Mouse (Mus musculus): ENCODE data around the gene Sgpl1. TPM values are rescaled to one million over a fixed set of nuclear protein-coding genes. Genes with fewer than 3 reads are reported as not detected.

Sgpl1 gene
- polyA plus RNA-seq, 1 experiment from 2014 or later: 68.3 TPM

GRCm38 (mm10) chr10:61174711-61175441, 27.4 kb upstream of the Sgpl1 start:
- Histone ChIP-seq H3K4me3 (no peak overlapping the region), H3K9me3 (no peaks in the 10 kb centered on the region), H3K4me2 (no peak overlapping the region), H3K27ac (no peak overlapping the region), H3K27me3 (peaks cover 16% of the 10 kb centered on the region), H3K4me1 (peaks cover 9% of the 10 kb centered on the region), H3K9ac (no peak overlapping the region), H3K36me3 (no peaks in the 10 kb centered on the region)
- WGBS: 31% methylated on average over 11 of the region's 13 CpGs
- ATAC-seq (ENCODE audit: insufficient number of reproducible peaks, low FRiP score, low TSS enrichment, low read depth): no peak

GRCm38 (mm10) chr10:61172496-61172895, 25.0 kb upstream of the Sgpl1 start:
- H3K27ac ChIP-seq: no peak overlapping the region
- H3K4me2 ChIP-seq: no peak overlapping the region
- H3K36me3 ChIP-seq: no peaks in the 10 kb centered on the region
- 82% methylated on average over 4 of the region's 4 CpGs for WGBS
- H3K9me3 ChIP-seq: no peaks in the 10 kb centered on the region
- H3K4me3 ChIP-seq: no peak overlapping the region
- peaks cover 9% of the 10 kb centered on the region for H3K4me1 ChIP-seq
- H3K27me3 ChIP-seq: peaks cover 16% of the 10 kb centered on the region
- H3K9ac ChIP-seq: no peak overlapping the region
- ATAC-seq (ENCODE audit: insufficient number of reproducible peaks, low FRiP score, low TSS enrichment, low read depth): no peak

GRCm38 (mm10) chr10:61171654-61172053, 24.2 kb upstream of the Sgpl1 start, which contains the start of gene Tbata:
Tbata (plus strand) TSS chr10:61171954.
- H3K4me3 ChIP-seq: no peak within 1 kb of the TSS
- H3K27me3 ChIP-seq: peaks cover 14% of the 10 kb centered on the region
- no peaks in the 10 kb centered on the region for H3K9me3 ChIP-seq
- H3K36me3 ChIP-seq: no peaks in the 10 kb centered on the region
- H3K4me2 ChIP-seq: no peak within 1 kb of the TSS
- H3K27ac ChIP-seq: no peak within 1 kb of the TSS
- H3K4me1 ChIP-seq: peaks cover 9% of the 10 kb centered on the region
- H3K9ac ChIP-seq: no peak within 1 kb of the TSS
- 60% methylated on average over 3 of the region's 3 CpGs for WGBS
- no peak for ATAC-seq (ENCODE audit: insufficient number of reproducible peaks, low FRiP score, low TSS enrichment, low read depth)

GRCm38 (mm10) chr10:61168393-61168792, 20.9 kb upstream of the Sgpl1 start:
- H3K4me3 ChIP-seq: no peak overlapping the region
- no peaks in the 10 kb centered on the region for H3K27me3 ChIP-seq
- H3K36me3 ChIP-seq: no peaks in the 10 kb centered on the region
- H3K9me3 ChIP-seq: no peaks in the 10 kb centered on the region
- WGBS: 51% methylated on average over 2 of the region's 2 CpGs
- no peak overlapping the region for H3K9ac ChIP-seq
- H3K27ac ChIP-seq: no peak overlapping the region
- no peaks in the 10 kb centered on the region for H3K4me1 ChIP-seq
- ATAC-seq (ENCODE audit: insufficient number of reproducible peaks, low FRiP score, low TSS enrichment, low read depth): no peak
- no peak overlapping the region for H3K4me2 ChIP-seq

GRCm38 (mm10) chr10:61167333-61168096, 20.0 kb upstream of the Sgpl1 start:
- no peak overlapping the region for H3K4me2 ChIP-seq
- no peak overlapping the region for H3K9ac ChIP-seq
- no peaks in the 10 kb centered on the region for H3K9me3 ChIP-seq
- H3K27ac ChIP-seq: no peak overlapping the region
- H3K4me3 ChIP-seq: no peak overlapping the region
- no peaks in the 10 kb centered on the region for H3K36me3 ChIP-seq
- 43% methylated on average over 9 of the region's 9 CpGs for WGBS
- no peaks in the 10 kb centered on the region for H3K4me1 ChIP-seq
- H3K27me3 ChIP-seq: no peaks in the 10 kb centered on the region
- ATAC-seq (ENCODE audit: insufficient number of reproducible peaks, low FRiP score, low TSS enrichment, low read depth): no peak

GRCm38 (mm10) chr10:61162366-61162765, 14.9 kb upstream of the Sgpl1 start:
- H3K4me2 ChIP-seq: no peak overlapping the region
- no peak overlapping the region for H3K4me3 ChIP-seq
- H3K9me3 ChIP-seq: no peaks in the 10 kb centered on the region
- H3K27ac ChIP-seq: no peak overlapping the region
- no peaks in the 10 kb centered on the region for H3K4me1 ChIP-seq
- 61% methylated on average over 3 of the region's 3 CpGs for WGBS
- H3K36me3 ChIP-seq: no peaks in the 10 kb centered on the region
- ATAC-seq (ENCODE audit: insufficient number of reproducible peaks, low FRiP score, low TSS enrichment, low read depth): no peak
- H3K27me3 ChIP-seq: no peaks in the 10 kb centered on the region
- no peak overlapping the region for H3K9ac ChIP-seq

GRCm38 (mm10) chr10:61160671-61161070, 13.2 kb upstream of the Sgpl1 start:
- no peaks in the 10 kb centered on the region for H3K9me3 ChIP-seq
- ATAC-seq (ENCODE audit: insufficient number of reproducible peaks, low FRiP score, low TSS enrichment, low read depth): no peak
- H3K36me3 ChIP-seq: no peaks in the 10 kb centered on the region
- H3K9ac ChIP-seq: no peak overlapping the region
- no peaks in the 10 kb centered on the region for H3K27me3 ChIP-seq
- no peak overlapping the region for H3K4me3 ChIP-seq
- no peak overlapping the region for H3K4me2 ChIP-seq
- H3K4me1 ChIP-seq: no peaks in the 10 kb centered on the region
- no peak overlapping the region for H3K27ac ChIP-seq
- WGBS: 77% methylated on average over 4 of the region's 4 CpGs

- 76% methylated on average over 7 of the region's 7 CpGs for WGBS
- no peaks in the 10 kb centered on the region for H3K4me1 ChIP-seq
- no peak overlapping the region for H3K27ac ChIP-seq
- H3K9me3 ChIP-seq: no peaks in the 10 kb centered on the region
- H3K36me3 ChIP-seq: no peaks in the 10 kb centered on the region
- no peak overlapping the region for H3K4me3 ChIP-seq
- H3K9ac ChIP-seq: no peak overlapping the region
- no peak for ATAC-seq (ENCODE audit: insufficient number of reproducible peaks, low FRiP score, low TSS enrichment, low read depth)
- no peak overlapping the region for H3K4me2 ChIP-seq
- H3K27me3 ChIP-seq: no peaks in the 10 kb centered on the region
These were observed 12.6 kb upstream of the Sgpl1 start for GRCm38 (mm10) chr10:61160089-61160488.

GRCm38 (mm10) chr10:61158594-61158993, 11.1 kb upstream of the Sgpl1 start:
- H3K9me3 ChIP-seq: no peaks in the 10 kb centered on the region
- no peaks in the 10 kb centered on the region for H3K27me3 ChIP-seq
- no peak overlapping the region for H3K27ac ChIP-seq
- H3K4me3 ChIP-seq: no peak overlapping the region
- H3K4me2 ChIP-seq: no peak overlapping the region
- ATAC-seq (ENCODE audit: insufficient number of reproducible peaks, low FRiP score, low TSS enrichment, low read depth): no peak
- 75% methylated on average over 3 of the region's 3 CpGs for WGBS
- H3K4me1 ChIP-seq: no peaks in the 10 kb centered on the region
- no peaks in the 10 kb centered on the region for H3K36me3 ChIP-seq
- no peak overlapping the region for H3K9ac ChIP-seq

- Histone ChIP-seq H3K4me1 (no peaks in the 10 kb centered on the region), H3K27me3 (no peaks in the 10 kb centered on the region), H3K4me2 (no peak overlapping the region), H3K4me3 (no peak overlapping the region), H3K36me3 (no peaks in the 10 kb centered on the region), H3K9me3 (no peaks in the 10 kb centered on the region), H3K27ac (no peak overlapping the region), H3K9ac (no peak overlapping the region)
- no peak for ATAC-seq (ENCODE audit: insufficient number of reproducible peaks, low FRiP score, low TSS enrichment, low read depth)
- WGBS: 82% methylated on average over 2 of the region's 2 CpGs
These were observed 8.9 kb upstream of the Sgpl1 start for GRCm38 (mm10) chr10:61156453-61156852.

- Histone ChIP-seq H3K27me3 (no peaks in the 10 kb centered on the region), H3K4me2 (no peak overlapping the region), H3K9ac (no peak overlapping the region), H3K27ac (no peak overlapping the region), H3K4me1 (peaks cover under 1% of the 10 kb centered on the region; the same call in 1 of the 2 replicates), H3K36me3 (no peaks in the 10 kb centered on the region), H3K9me3 (no peaks in the 10 kb centered on the region), H3K4me3 (no peak overlapping the region)
- ATAC-seq (ENCODE audit: insufficient number of reproducible peaks, low FRiP score, low TSS enrichment, low read depth): no peak
- WGBS: 77% methylated on average over 3 of the region's 3 CpGs
These were observed 8.1 kb upstream of the Sgpl1 start for GRCm38 (mm10) chr10:61155611-61156010.

GRCm38 (mm10) chr10:61152131-61152530, 4.6 kb upstream of the Sgpl1 start:
- ATAC-seq (ENCODE audit: insufficient number of reproducible peaks, low FRiP score, low TSS enrichment, low read depth): no peak
- H3K9me3 ChIP-seq: no peaks in the 10 kb centered on the region
- H3K4me3 ChIP-seq: no peak overlapping the region
- no peak overlapping the region for H3K9ac ChIP-seq
- no peaks in the 10 kb centered on the region for H3K36me3 ChIP-seq
- no peak overlapping the region for H3K27ac ChIP-seq
- no peak overlapping the region for H3K4me2 ChIP-seq
- no peaks in the 10 kb centered on the region for H3K27me3 ChIP-seq
- peaks cover 6% of the 10 kb centered on the region; the same call in 1 of the 2 replicates for H3K4me1 ChIP-seq
